Mouse (Mus musculus) midbrain, embryonic 11.5 days (tissue): Measurements from ENCODE around the gene Fcor. TPM values are rescaled to one million over a fixed set of nuclear protein-coding genes. Genes with fewer than 3 reads are reported as not detected.

Experiments
- ATAC-seq: fragments of 200-750 bp; cut with Nextera tagmentation; 2 replicates; pipeline ENCODE4 v1.8.0; 2017; ENCODE audit warnings: moderate TSS enrichment, moderate library complexity; ENCODE audit not compliant: low FRiP score
- DNase-seq: peaks from one replicate; pipeline ENCODE4 v3.0.0; 2015; ENCODE audit warnings: low spot score; ENCODE audit errors: missing footprints
- H3K27ac ChIP-seq: fragments of 300-500 bp; sonication (generic); 2 replicates; pipeline ENCODE4 v1.5.1; 2014; ENCODE audit warnings: low read depth, low read length
- H3K27me3 ChIP-seq: fragments of 300-500 bp; sonication (generic); 2 replicates; pipeline ENCODE4 v1.6.1; 2014; ENCODE audit warnings: mild to moderate bottlenecking, low read length, moderate library complexity, mixed read lengths; ENCODE audit not compliant: control insufficient read depth, insufficient read depth
- H3K36me3 ChIP-seq: fragments of 300-500 bp; sonication (generic); 2 replicates; pipeline ENCODE4 v1.6.1; 2014; ENCODE audit warnings: mild to moderate bottlenecking, low read length, moderate library complexity, mixed read lengths; ENCODE audit not compliant: control insufficient read depth, insufficient read depth
- H3K4me1 ChIP-seq: fragments of 300-500 bp; sonication (generic); 2 replicates; pipeline ENCODE4 v1.6.1; 2014; ENCODE audit warnings: low read length; ENCODE audit not compliant: control insufficient read depth, insufficient read depth
- H3K4me2 ChIP-seq: fragments of 300-500 bp; sonication (generic); 2 replicates; pipeline ENCODE4 v1.6.1; 2014; ENCODE audit warnings: mild to moderate bottlenecking, moderate library complexity
- H3K4me3 ChIP-seq: fragments of 300-500 bp; sonication (generic); 2 replicates; pipeline ENCODE4 v1.5.1; 2014; ENCODE audit warnings: low read depth, low read length
- H3K9ac ChIP-seq: fragments of 300-500 bp; sonication (generic); 2 replicates; pipeline ENCODE4 v1.6.1; 2014; ENCODE audit warnings: low read length
- H3K9me3 ChIP-seq: fragments of 300-500 bp; sonication (generic); 2 replicates; pipeline ENCODE4 v1.6.1; 2016; ENCODE audit warnings: low read length; ENCODE audit not compliant: control insufficient read depth
- WGBS: fragments of 180-500 bp; shearing (Covaris S2); extraction: QIAGEN DNeasy Blood & Tissue Kit; methylation state at CpG from one replicate; pipeline ENCODE4 v1.1.7; 2014; 5-methylcytosine and 5-hydroxymethylcytosine counted together
- polyA plus RNA-seq: library from polyadenylated mRNA; unstranded; fragments of >200 nt; fragmentation: Nextera tagmentation; extraction: Ambion mirVana; gene quantifications from 2 replicates; pipeline ENCODE4 v1.2.1, GENCODE M21; 2014

The Fcor gene
- polyA plus RNA-seq, 1 experiment from 2014 or later: 6.8 TPM

DNA sequence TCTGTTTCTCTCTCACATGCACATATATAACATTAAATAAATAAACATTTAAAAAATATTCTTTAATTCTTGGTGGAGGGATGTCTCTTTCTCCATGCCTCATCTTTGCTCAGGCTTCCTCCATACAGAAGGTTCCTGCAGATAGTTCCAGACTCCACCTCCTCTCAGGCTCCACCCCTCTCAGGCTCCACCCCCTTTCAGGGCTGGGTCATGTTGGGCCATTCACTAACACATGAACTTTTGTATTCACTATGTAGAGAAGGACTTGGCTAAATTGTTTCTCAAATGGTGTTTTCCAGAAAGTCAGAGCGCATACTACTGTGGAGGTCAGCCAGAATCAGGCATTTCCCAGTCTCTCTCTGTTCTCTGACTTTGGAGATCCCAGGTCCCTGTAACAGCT lies 29.3 kb upstream of the Fcor start:
- ATAC-seq (no peak), DNase-seq (no peak)
- H3K4me3 ChIP-seq: no peak overlapping the region
- no peaks in the 10 kb centered on the region for H3K9me3 ChIP-seq
- no peaks in the 10 kb centered on the region for H3K27me3 ChIP-seq
- H3K36me3 ChIP-seq: no peaks in the 10 kb centered on the region
- no peak overlapping the region for H3K9ac ChIP-seq
- WGBS: 95% methylated on average over 1 of the region's 1 CpGs
- H3K4me2 ChIP-seq: no peak overlapping the region
- no peaks in the 10 kb centered on the region for H3K4me1 ChIP-seq
- H3K27ac ChIP-seq: no peak overlapping the region

DNA sequence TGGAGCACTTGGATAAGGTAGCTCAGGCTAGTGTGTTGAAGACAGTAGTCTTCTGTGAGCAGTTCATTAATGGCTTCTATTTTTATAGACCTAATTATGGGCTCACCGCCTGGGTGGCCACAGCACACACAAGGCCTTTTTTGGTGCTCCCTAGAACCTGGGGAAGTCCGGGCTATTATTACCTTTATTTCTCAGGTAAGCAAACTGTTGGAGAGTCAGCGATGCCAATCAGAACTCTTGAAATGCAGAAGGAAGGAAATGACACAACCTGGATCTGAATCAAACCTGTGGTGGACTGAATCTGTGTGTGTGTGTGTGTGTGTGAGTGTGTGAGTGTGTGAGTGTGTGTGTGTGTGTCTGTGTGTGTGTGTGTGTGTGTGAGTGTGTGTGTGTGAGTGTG lies 22.0 kb upstream of the Fcor start, which contains the start of gene Fcer2a:
Fcer2a (minus strand) TSS at position 55 of the 400 bp plus-strand sequence.
- no peak within 1 kb of the TSS for H3K9ac ChIP-seq
- no peak within 1 kb of the TSS for H3K4me2 ChIP-seq
- ATAC-seq (no peak), DNase-seq (no peak)
- no peaks in the 10 kb centered on the region for H3K4me1 ChIP-seq
- no peak within 1 kb of the TSS for H3K4me3 ChIP-seq
- H3K27me3 ChIP-seq: no peaks in the 10 kb centered on the region
- 93% methylated on average over 3 of the region's 3 CpGs for WGBS
- H3K27ac ChIP-seq: no peak within 1 kb of the TSS
- no peaks in the 10 kb centered on the region for H3K9me3 ChIP-seq
- no peaks in the 10 kb centered on the region for H3K36me3 ChIP-seq

DNA sequence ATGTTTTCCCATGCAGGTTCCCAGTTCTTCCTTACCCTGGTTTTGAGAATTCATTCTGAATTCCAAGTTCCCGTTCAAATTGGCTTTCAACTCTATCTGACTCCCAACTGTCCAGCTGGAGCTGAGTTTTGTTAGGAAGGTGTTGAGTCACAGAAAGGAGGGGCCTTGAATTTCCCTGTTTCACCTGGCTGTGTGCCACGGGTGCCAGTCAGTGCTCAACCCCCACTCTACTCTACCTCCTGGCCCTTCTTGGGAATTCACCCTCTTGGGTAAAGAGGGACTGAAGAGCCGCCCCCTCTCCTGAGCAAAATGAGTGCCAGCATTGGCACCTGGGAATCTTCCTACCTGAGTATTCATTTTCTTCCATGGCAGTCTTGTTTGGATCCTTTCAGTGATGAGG lies 18.6 kb upstream of the Fcor start:
- no peak for DNase-seq
- ATAC-seq: no peak
- no peak overlapping the region for H3K4me2 ChIP-seq
- H3K4me1 ChIP-seq: no peaks in the 10 kb centered on the region
- no peaks in the 10 kb centered on the region for H3K9me3 ChIP-seq
- WGBS: 70% methylated on average over 3 of the region's 3 CpGs
- no peak overlapping the region for H3K9ac ChIP-seq
- H3K4me3 ChIP-seq: no peak overlapping the region
- H3K27me3 ChIP-seq: no peaks in the 10 kb centered on the region
- no peak overlapping the region for H3K27ac ChIP-seq
- no peaks in the 10 kb centered on the region for H3K36me3 ChIP-seq

DNA sequence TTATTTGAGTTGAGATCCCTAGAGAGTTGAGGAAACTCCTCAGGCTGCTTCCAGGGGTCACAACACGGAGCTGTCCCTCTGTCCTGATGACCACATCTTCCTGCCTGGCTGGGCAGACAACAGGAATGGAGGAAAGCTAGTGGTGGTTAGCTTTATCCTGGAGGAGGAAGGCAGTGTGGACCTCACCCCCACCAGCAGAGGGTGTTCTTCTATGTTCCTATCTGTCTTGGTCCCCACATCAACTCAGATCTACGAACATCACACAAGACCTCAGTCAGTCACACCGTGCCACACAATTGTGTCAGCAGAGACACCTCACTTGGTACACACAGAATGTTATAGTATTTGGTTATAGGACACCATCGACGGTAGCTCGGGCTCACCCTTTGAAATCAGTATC lies 15.4 kb upstream of the Fcor start:
- Histone ChIP-seq H3K4me1 (no peaks in the 10 kb centered on the region), H3K9ac (no peak overlapping the region), H3K9me3 (no peaks in the 10 kb centered on the region), H3K4me2 (no peak overlapping the region), H3K27me3 (no peaks in the 10 kb centered on the region), H3K27ac (no peak overlapping the region), H3K4me3 (no peak overlapping the region), H3K36me3 (no peaks in the 10 kb centered on the region)
- DNase-seq (no peak), ATAC-seq (no peak)
- 75% methylated on average over 6 of the region's 6 CpGs for WGBS

DNA sequence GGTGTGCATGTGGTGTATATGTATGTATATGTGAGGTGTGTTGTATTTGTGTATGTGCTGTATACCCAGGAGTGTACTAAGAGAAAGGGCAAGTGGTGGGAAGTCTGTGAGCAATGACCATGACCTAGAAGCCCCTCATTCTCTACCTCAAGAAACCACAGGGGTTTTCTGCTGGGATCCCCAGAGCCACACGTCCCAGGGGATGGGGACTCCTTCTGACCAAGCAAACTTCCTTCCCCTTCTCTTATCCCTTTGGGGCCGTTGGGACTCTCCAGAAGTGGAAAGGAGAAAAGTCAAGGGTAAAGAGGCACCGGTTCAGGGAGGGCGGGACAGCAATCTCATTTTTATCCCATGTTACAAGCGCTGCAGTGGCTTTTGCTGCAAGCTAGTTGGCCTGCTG lies 13.3 kb upstream of the Fcor start:
- no peak overlapping the region for H3K9ac ChIP-seq
- no peak overlapping the region for H3K4me3 ChIP-seq
- no peak overlapping the region for H3K4me2 ChIP-seq
- no peaks in the 10 kb centered on the region; the same call in 1 of the 2 replicates for H3K36me3 ChIP-seq
- no peak overlapping the region for H3K27ac ChIP-seq
- WGBS: 72% methylated on average over 5 of the region's 5 CpGs
- H3K9me3 ChIP-seq: no peaks in the 10 kb centered on the region
- DNase-seq (no peak), ATAC-seq (no peak)
- no peaks in the 10 kb centered on the region for H3K4me1 ChIP-seq
- no peaks in the 10 kb centered on the region for H3K27me3 ChIP-seq

DNA sequence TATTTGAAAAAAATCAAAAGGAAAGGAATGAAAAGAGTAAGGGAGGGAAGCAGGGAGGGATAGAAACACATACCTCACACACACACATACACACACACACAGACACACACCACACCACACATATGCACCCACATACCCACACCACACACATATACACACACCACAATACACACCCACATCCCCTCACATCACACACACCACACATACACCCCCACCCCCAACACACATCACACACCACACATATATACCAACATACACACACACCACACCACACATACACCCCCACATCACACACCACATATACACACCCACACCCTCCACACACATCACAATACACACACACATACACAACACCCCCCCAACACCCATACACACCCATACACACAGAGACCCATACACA lies 12.4 kb upstream of the Fcor start:
- ATAC-seq (peak; percentile 39; the same call in 1 of the 2 replicates), DNase-seq (no peak)
- H3K27ac ChIP-seq: no peak overlapping the region
- H3K4me1 ChIP-seq: no peaks in the 10 kb centered on the region; the same call in 1 of the 2 replicates
- no peak overlapping the region for H3K9ac ChIP-seq
- H3K27me3 ChIP-seq: no peaks in the 10 kb centered on the region
- no peaks in the 10 kb centered on the region for H3K9me3 ChIP-seq
- no peak overlapping the region for H3K4me2 ChIP-seq
- peaks cover 3% of the 10 kb centered on the region; the same call in 1 of the 2 replicates for H3K36me3 ChIP-seq
- no peak overlapping the region for H3K4me3 ChIP-seq

DNA sequence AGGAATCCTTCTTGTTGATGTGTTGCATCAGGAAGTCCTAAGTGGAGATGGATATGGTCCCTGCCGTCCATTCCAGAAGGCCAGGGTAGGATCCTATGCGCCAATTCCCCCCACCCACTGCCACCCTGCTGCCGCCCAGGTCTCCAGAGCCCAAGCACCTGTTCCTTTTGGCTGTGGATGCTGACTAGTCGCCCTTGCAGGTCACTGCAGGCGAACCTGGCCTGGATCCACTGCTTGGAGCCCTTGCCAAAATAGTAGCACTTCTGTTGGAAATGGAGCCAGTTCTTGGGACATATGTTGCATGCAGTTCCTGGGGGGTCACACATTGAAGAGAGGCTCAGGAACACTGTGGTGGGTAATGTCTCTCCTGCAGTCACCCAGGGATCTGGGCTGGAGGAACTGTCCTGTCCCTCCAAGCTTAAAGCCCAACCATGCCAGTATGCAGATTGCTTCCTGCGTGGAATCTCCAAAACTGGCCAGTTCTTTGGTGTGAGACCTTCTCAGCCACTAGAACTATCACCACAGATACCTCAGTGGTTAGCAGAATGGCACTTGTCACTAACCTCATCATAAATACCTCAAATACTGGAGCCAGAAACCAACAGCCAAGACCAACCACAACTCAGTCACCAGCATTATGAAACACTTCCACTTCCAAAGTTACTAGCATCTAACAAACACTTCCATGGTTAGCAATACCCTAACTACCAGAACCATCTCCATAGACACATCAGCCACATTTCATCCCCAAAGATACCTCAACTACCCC lies 11.4 kb upstream of the Fcor start:
- no peak overlapping the region for H3K4me2 ChIP-seq
- H3K4me1 ChIP-seq: no peaks in the 10 kb centered on the region; the same call in 1 of the 2 replicates
- no peak for ATAC-seq
- no peak for DNase-seq
- no peaks in the 10 kb centered on the region for H3K9me3 ChIP-seq
- H3K36me3 ChIP-seq: peaks cover 10% of the 10 kb centered on the region; the same call in 1 of the 2 replicates
- H3K9ac ChIP-seq: no peak overlapping the region
- H3K27me3 ChIP-seq: no peaks in the 10 kb centered on the region
- WGBS: 79% methylated on average over 6 of the region's 6 CpGs
- H3K4me3 ChIP-seq: no peak overlapping the region
- no peak overlapping the region for H3K27ac ChIP-seq

DNA sequence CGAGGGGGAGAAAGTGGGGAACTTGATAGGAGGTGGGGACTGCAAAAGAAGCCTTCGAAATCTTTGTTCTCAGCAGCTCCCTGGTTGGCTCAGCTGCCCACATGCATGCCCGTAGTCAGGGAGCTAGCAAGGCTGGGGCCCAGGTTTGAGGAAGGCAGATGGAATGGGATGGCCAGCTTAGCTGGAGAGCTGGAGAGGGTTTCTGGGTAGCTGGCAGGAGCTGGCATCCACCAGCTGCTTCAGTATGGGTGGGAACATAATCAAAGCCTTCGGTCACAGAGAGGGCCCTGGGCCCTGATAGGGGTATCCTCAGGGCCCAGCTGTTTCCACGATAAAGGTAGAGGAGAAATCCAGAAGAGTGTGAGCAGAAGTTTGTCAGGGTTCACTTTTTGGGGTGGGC lies 10.3 kb upstream of the Fcor start:
- 89% methylated on average over 5 of the region's 5 CpGs for WGBS
- peaks cover 10% of the 10 kb centered on the region; the same call in 1 of the 2 replicates for H3K36me3 ChIP-seq
- H3K9me3 ChIP-seq: no peaks in the 10 kb centered on the region
- peaks cover 6% of the 10 kb centered on the region; the same call in 1 of the 2 replicates for H3K4me1 ChIP-seq
- H3K27me3 ChIP-seq: no peaks in the 10 kb centered on the region
- H3K4me3 ChIP-seq: no peak overlapping the region
- DNase-seq: no peak
- H3K9ac ChIP-seq: no peak overlapping the region
- H3K4me2 ChIP-seq: no peak overlapping the region
- no peak overlapping the region for H3K27ac ChIP-seq
- no peak for ATAC-seq

DNA sequence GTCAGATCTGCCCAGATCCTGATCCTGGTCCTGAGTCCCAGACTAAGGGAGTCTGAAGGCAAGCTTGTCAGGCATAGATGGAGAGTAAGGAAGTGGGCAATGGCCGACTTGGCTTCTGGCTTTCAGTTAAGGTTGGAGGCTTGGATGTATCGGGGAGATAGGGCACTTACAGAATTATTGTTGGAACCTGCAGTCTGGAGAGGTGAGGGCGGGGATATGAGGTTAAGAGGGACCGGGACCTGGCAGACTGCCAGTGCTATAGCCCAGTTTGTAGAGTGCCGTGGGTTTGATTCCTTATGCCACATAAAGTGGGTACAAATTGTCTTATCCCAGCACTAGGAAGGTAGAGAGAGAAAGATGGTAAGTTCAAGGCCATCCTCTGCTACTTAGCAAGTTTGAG lies 7.5 kb upstream of the Fcor start:
- Histone ChIP-seq H3K36me3 (peaks cover 10% of the 10 kb centered on the region; the same call in 1 of the 2 replicates), H3K4me3 (no peak overlapping the region), H3K9ac (no peak overlapping the region), H3K4me1 (peaks cover 9% of the 10 kb centered on the region; the same call in 1 of the 2 replicates), H3K4me2 (no peak overlapping the region), H3K9me3 (no peaks in the 10 kb centered on the region), H3K27me3 (no peaks in the 10 kb centered on the region), H3K27ac (no peak overlapping the region)
- 97% methylated on average over 5 of the region's 5 CpGs for WGBS
- DNase-seq (no peak), ATAC-seq (no peak)
